9 mouse cellular contexts compared by ENCODE assay signal in the genomic region with DNA sequence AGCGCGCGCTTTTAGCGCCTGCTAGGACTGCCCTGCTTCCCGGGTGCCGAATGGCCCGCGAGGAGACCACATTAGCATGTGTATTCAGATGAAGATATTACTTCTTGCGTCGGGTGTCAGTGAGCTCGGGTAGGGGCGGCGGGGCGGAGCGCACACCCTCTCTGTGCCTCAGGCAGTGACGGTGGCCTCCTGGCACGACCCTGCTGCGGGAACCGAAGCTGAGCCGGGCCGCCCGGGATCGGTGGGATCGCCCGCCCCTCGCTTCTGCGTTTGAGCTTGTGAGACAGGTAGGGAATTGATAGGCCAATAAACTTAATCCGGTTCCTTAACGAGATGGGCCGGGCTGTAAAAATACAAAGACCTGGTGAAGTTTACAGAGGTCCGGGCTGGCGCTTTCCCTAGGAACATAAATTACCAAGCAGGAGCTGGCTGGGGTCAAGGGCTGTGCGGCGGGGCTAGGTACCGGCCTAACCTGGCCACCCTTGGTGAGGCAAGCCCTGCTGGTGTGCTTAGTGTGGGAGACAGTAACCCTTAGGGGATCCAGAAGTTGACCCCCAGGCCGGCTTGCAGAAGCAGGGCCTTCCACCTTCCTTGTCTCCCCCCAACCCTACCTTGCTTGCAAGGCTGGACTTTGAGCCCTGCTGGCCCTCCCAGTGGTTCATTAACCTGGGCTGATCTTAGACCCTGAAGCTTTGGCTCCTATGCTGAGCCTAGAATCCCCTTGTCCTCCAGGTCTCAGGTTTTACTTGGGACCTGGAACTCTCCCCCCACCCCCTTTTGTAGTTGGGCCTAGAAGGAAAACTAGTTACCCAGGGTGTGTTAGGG. TPM values are rescaled to one million over a fixed set of nuclear protein-coding genes. Genes with fewer than 3 reads are reported as not detected.
DNase-seq lines count a peak whose midpoint lies in the region; ATAC-seq and TF ChIP-seq lines count a peak whose summit lies in the region.
"Had no signal": no experiment of that assay in that cellular context is flagged by ENCODE, and none has a peak within 500 bp of the region (broad histone marks: within the 10 kb centered on the region; RNA-seq: fewer than 3 reads in every experiment).

No protein-coding gene starts in this region.

- ATAC-seq in embryonic facial prominence, embryonic 12.5 days (ENCODE audit: insufficient number of reproducible peaks, insufficient read depth, low FRiP score, low TSS enrichment) = no peak
- ATAC-seq in midbrain, embryonic 13.5 days = peak; percentile 68

- H3K27me3 ChIP-seq in embryonic facial prominence, embryonic 12.5 days = peaks cover 60% of the 10 kb centered on the region
- no peaks in the 10 kb centered on the region for H3K27me3 ChIP-seq in kidney, adult 2 months (replicated peaks; ENCODE audit: control insufficient read depth, insufficient read depth, low read length)
- peaks cover 74% of the 10 kb centered on the region for H3K27me3 ChIP-seq in midbrain, embryonic 13.5 days

- 5% methylated on average over 36 of the region's 36 CpGs for WGBS in embryonic facial prominence, embryonic 12.5 days
- 32% methylated on average over 36 of the region's 36 CpGs for WGBS in kidney, adult 2 months
- WGBS in midbrain, embryonic 13.5 days = 3% methylated on average over 36 of the region's 36 CpGs

- H3K4me3 ChIP-seq in embryonic facial prominence, embryonic 12.5 days = peak overlapping the region; percentile 59
- peak overlapping the region; percentile 88 for H3K4me3 ChIP-seq in kidney, adult 2 months (ENCODE audit: insufficient read depth, low read depth, low read length)
- peak overlapping the region; percentile 72 for H3K4me3 ChIP-seq in midbrain, embryonic 13.5 days (replicated peaks)

- H3K4me1 ChIP-seq in embryonic facial prominence, embryonic 12.5 days = peaks cover 14% of the 10 kb centered on the region; the same call in 1 of the 2 replicates
- H3K4me1 ChIP-seq in kidney, adult 2 months (ENCODE audit: control insufficient read depth, insufficient read depth, low read length) = peaks cover 21% of the 10 kb centered on the region
- H3K4me1 ChIP-seq in midbrain, embryonic 13.5 days (replicated peaks) = peaks cover 68% of the 10 kb centered on the region

- no peaks in the 10 kb centered on the region for H3K9me3 ChIP-seq in embryonic facial prominence, embryonic 12.5 days
- no peaks in the 10 kb centered on the region for H3K9me3 ChIP-seq in midbrain, embryonic 13.5 days

- intact Hi-C loops in heart, postnatal 10 days (cut with DNase I) = loop anchor here (5.0 kb wide), 1 partner anchor 37 kb away; no protein-coding TSS in a partner anchor

- TF ChIP-seq POLR2A in kidney, adult 2 months (IDR thresholded peaks at IDR 0.05; ENCODE audit: low read depth, low read length) = no peak

- 0 out of 2 replicates have a peak overlapping the region, but pooled peaks have one; percentile 71 for H3K9ac ChIP-seq in embryonic facial prominence, embryonic 12.5 days
- peak overlapping the region; percentile 84 for H3K9ac ChIP-seq in midbrain, embryonic 13.5 days (replicated peaks)

- H3K4me2 ChIP-seq in embryonic facial prominence, embryonic 12.5 days (replicated peaks) = peak overlapping the region; percentile 97
- peak overlapping the region; percentile 97 for H3K4me2 ChIP-seq in midbrain, embryonic 13.5 days (replicated peaks)

- H3K27ac ChIP-seq in embryonic facial prominence, embryonic 12.5 days = no peak overlapping the region
- peak overlapping the region; percentile 96 for H3K27ac ChIP-seq in kidney, adult 2 months (ENCODE audit: insufficient read depth, low read depth, low read length)
- peak overlapping the region; percentile 84 for H3K27ac ChIP-seq in midbrain, embryonic 13.5 days

- DNase-seq in heart, adult 11 months = peak; percentile 85
- DNase-seq in heart, postnatal 10 days = no peak
- DNase-seq in kidney, adult 2 months = peak; percentile 89
- no peak for DNase-seq in adipocyte (ENCODE audit: low spot score)
- no peak for DNase-seq in thymus, postnatal 14 days
- no peak for DNase-seq in left cerebral cortex, adult 8-10 months (ENCODE audit: low spot score in 2 of 2)
- DNase-seq: gastrocnemius, postnatal 14 days had no signal

- no peak for TF ChIP-seq CTCF in kidney, adult 2 months (conservative IDR thresholded peaks at IDR 0.05; ENCODE audit: insufficient read depth, insufficient read length, low read depth, low read length)

- H3K36me3 ChIP-seq in embryonic facial prominence, embryonic 12.5 days = no peaks in the 10 kb centered on the region
- H3K36me3 ChIP-seq in kidney, adult 2 months (ENCODE audit: control insufficient read depth, insufficient read depth, low read length) = no peaks in the 10 kb centered on the region
- H3K36me3 ChIP-seq in midbrain, embryonic 13.5 days = peaks cover 6% of the 10 kb centered on the region

RNA-seq across cellular contexts. Expression of a gene that starts 2.4 kb away (rescaled TPM):
- 10 to 100 TPM in 1 of 2 experiments, 1 to 10 TPM in 1; 8.0 to 14.3 TPM for total RNA-seq in heart, postnatal 10 days (2021)
- polyA plus RNA-seq in embryonic facial prominence, embryonic 12.5 days (2016; fragmentation: Nextera tagmentation; extraction: Ambion mirVana) = 13.4 and 19.5 TPM in 2 replicates
- 63.7 and 94.9 TPM in 2 replicates for polyA plus RNA-seq in kidney, adult 2 months (2012; rRNA removed)
- polyA plus RNA-seq in midbrain, embryonic 13.5 days (2015; fragmentation: Nextera tagmentation; extraction: Ambion mirVana) = 38.3 and 45.9 TPM in 2 replicates
- total RNA-seq in left cerebral cortex, adult 8-10 months (2022) = 100 to 1,000 TPM; 103 to 113 (median 105) TPM

RNA-seq across cellular contexts. Expression of a gene that starts 58.8 kb away (rescaled TPM):
- total RNA-seq in heart, postnatal 10 days (2021) = 100 to 1,000 TPM; 118 to 135 TPM
- polyA plus RNA-seq in embryonic facial prominence, embryonic 12.5 days (2016; fragmentation: Nextera tagmentation; extraction: Ambion mirVana) = 63.8 and 65.3 TPM in 2 replicates
- 85.1 and 91.6 TPM in 2 replicates for polyA plus RNA-seq in kidney, adult 2 months (2012; rRNA removed)
- polyA plus RNA-seq in midbrain, embryonic 13.5 days (2015; fragmentation: Nextera tagmentation; extraction: Ambion mirVana) = 52.3 and 58.7 TPM in 2 replicates
- total RNA-seq in left cerebral cortex, adult 8-10 months (2022) = 100 to 1,000 TPM in 1 of 4 experiments, 10 to 100 TPM in 3; 94.3 to 103 (median 95.4) TPM

Comparison
In these comparisons a context has a peak if more than half of its experiments do, and no peak if none do; other contexts are left out.
1. DNase-seq: peak in heart, adult 11 months (single experiment) and kidney, adult 2 months (single experiment); none in heart, postnatal 10 days (0 of 2), adipocyte (single experiment), thymus, postnatal 14 days (single experiment) and left cerebral cortex, adult 8-10 months (0 of 2).
2. Peak in every context shown above with its lines, with median percentiles within 50 percentile points of each other: H3K4me3 ChIP-seq.